Mouse (Mus musculus): Measurements from ENCODE around the gene Vamp3. TPM values are rescaled to one million over a fixed set of nuclear protein-coding genes. Genes with fewer than 3 reads are reported as not detected.

The Vamp3 gene
- polyA plus RNA-seq, 1 experiment from 2014 or later: 25.1 TPM

DNA sequence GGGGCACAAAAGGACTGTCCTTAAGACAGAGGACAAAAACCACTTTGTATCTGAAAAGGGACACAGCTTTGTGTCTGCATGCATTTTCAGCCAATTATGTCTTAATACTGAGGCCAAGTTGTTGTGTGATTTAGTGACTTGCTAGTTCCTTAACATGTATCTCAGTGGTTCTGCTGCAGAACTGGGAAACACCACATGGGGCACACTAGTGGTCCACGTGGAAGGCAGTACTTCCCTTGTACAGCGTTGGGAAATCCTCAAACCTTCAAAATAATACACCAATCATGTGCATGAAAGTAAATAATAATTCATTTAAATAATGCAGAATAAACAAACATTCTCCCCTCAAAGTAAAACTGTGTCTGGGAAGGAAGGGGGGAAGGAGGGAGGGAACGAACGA lies 11.0 kb upstream of the Vamp3 start:
- no peak overlapping the region for H3K27ac ChIP-seq (ENCODE audit: low read depth, low read length)
- ATAC-seq (no peak), DNase-seq (ENCODE audit: low spot score) (no peak)
- H3K27me3 ChIP-seq (replicated peaks; ENCODE audit: control insufficient read depth, insufficient read depth, low read length): no peaks in the 10 kb centered on the region
- no peak overlapping the region for H3K4me2 ChIP-seq (ENCODE audit: low read length)
- H3K9me3 ChIP-seq (replicated peaks; ENCODE audit: control insufficient read depth, low read length): no peaks in the 10 kb centered on the region
- H3K4me3 ChIP-seq (ENCODE audit: low read depth, low read length): no peak overlapping the region
- H3K4me1 ChIP-seq (ENCODE audit: control insufficient read depth, insufficient read depth, low read length): no peaks in the 10 kb centered on the region
- H3K9ac ChIP-seq (ENCODE audit: low read length): no peak overlapping the region
- 77% methylated on average over 4 of the region's 4 CpGs for WGBS
- peaks cover 93% of the 10 kb centered on the region for H3K36me3 ChIP-seq (ENCODE audit: control insufficient read depth, insufficient read depth, low read length)

DNA sequence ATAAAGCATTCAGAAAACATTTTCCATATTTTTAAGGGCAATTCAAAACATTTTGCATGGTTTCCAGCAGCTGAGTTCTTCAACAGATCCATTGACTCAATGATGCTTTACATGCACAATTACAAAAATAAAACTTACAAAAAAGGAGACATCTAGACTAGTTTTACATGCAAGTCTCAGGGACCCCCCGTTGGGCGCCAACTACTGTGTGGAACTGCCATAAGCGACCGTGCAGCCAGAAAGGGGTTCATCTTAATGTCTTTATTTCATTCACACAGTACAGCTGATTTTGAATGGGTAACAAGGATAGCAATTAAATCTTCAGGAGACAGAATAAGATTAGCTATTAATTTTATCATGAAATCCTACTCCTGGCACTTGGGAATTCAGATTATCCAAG lies 1.8 kb upstream of the Vamp3 start:
- Histone ChIP-seq H3K4me3 (ENCODE audit: low read depth, low read length) (no peak overlapping the region), H3K9me3 (replicated peaks; ENCODE audit: control insufficient read depth, low read length) (no peaks in the 10 kb centered on the region), H3K36me3 (ENCODE audit: control insufficient read depth, insufficient read depth, low read length) (peaks cover 36% of the 10 kb centered on the region), H3K27me3 (replicated peaks; ENCODE audit: control insufficient read depth, insufficient read depth, low read length) (no peaks in the 10 kb centered on the region), H3K27ac (ENCODE audit: low read depth, low read length) (no peak overlapping the region), H3K4me1 (ENCODE audit: control insufficient read depth, insufficient read depth, low read length) (peaks cover 7% of the 10 kb centered on the region; the same call in 1 of the 2 replicates), H3K9ac (ENCODE audit: low read length) (no peak overlapping the region), H3K4me2 (ENCODE audit: low read length) (no peak overlapping the region)
- ATAC-seq (no peak), DNase-seq (ENCODE audit: low spot score) (no peak)
- 92% methylated on average over 4 of the region's 4 CpGs for WGBS

DNA sequence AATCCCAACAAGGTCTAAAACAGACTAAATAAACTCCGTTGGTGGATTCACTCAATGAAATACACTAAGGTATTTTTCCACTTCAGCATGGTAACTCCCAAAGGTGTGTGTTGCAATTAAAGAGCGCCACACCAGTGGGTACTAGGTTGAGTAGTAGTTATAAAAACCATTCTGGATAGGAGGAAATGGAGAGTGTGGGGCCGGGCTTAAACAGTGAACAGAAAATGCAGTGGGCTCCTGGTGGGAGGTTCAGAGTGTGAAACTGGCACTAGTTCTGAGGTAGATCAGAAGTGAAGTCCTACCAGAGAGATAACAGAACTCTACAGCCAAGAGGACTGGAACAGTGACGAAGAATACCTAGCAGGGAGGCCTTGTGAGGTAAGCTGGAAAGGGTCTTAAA lies 871 bp upstream of the Vamp3 start:
- H3K9me3 ChIP-seq (replicated peaks; ENCODE audit: control insufficient read depth, low read length): no peaks in the 10 kb centered on the region
- WGBS: 83% methylated on average over 4 of the region's 4 CpGs
- H3K9ac ChIP-seq (ENCODE audit: low read length): peak overlapping the region; percentile 42; the same call in 1 of the 2 replicates
- peaks cover 33% of the 10 kb centered on the region for H3K36me3 ChIP-seq (ENCODE audit: control insufficient read depth, insufficient read depth, low read length)
- no peak overlapping the region for H3K4me3 ChIP-seq (ENCODE audit: low read depth, low read length)
- ATAC-seq: no peak
- H3K4me1 ChIP-seq (ENCODE audit: control insufficient read depth, insufficient read depth, low read length): peaks cover 7% of the 10 kb centered on the region; the same call in 1 of the 2 replicates
- DNase-seq (ENCODE audit: low spot score): no peak
- H3K27me3 ChIP-seq (replicated peaks; ENCODE audit: control insufficient read depth, insufficient read depth, low read length): no peaks in the 10 kb centered on the region
- peak overlapping the region; percentile 47 for H3K4me2 ChIP-seq (ENCODE audit: low read length)
- no peak overlapping the region for H3K27ac ChIP-seq (ENCODE audit: low read depth, low read length)

DNA sequence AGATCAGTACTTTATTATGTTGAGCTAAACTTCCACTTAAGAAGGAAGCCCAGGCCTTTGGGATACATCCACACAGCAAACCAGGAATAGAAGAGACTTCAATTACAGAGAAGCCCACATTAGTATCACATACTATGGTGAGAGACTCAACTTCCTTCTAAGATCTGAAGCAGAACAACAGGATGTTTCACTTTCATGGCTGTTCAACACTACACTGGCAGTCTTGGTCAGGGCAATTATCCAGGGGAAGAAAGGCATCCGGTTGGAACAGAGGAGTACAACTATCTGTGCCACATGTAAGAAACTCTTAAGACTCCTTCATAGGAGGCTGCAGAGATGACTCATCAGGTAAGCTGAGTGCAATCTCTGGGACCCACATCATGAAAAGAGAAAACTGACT lies 6.6 kb downstream of the Vamp3 start:
- Histone ChIP-seq H3K27me3 (replicated peaks; ENCODE audit: control insufficient read depth, insufficient read depth, low read length) (no peaks in the 10 kb centered on the region), H3K36me3 (ENCODE audit: control insufficient read depth, insufficient read depth, low read length) (peaks cover 71% of the 10 kb centered on the region), H3K27ac (ENCODE audit: low read depth, low read length) (no peak overlapping the region), H3K9me3 (replicated peaks; ENCODE audit: control insufficient read depth, low read length) (no peaks in the 10 kb centered on the region), H3K9ac (ENCODE audit: low read length) (no peak overlapping the region), H3K4me2 (ENCODE audit: low read length) (no peak overlapping the region), H3K4me3 (ENCODE audit: low read depth, low read length) (no peak overlapping the region), H3K4me1 (ENCODE audit: control insufficient read depth, insufficient read depth, low read length) (0 out of 2 replicates have a peak, but pooled peaks cover 2% of the 10 kb centered on the region)
- 90% methylated on average over 1 of the region's 1 CpGs for WGBS
- DNase-seq (ENCODE audit: low spot score): no peak
- ATAC-seq: no peak

DNA sequence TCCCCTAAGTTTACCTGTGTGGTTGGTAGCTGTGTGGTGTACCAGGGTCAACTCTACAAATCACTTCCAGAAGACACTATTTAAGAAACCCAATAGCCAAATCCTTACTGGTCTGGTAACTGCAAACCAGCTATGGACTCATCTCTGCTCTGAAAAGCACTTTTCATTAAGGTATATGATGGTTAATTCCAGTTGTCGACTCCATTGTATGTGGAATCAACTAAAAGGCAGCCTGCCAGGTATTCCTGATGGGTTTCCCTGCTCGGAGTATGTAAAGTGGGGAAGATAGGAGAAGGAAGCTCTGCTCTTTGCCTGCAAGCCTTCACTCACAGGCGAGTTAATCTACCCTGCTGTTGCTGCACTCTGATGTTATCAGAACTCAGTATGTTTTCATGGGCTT lies 11.2 kb downstream of the Vamp3 start:
- peaks cover 6% of the 10 kb centered on the region; the same call in 1 of the 2 replicates for H3K4me1 ChIP-seq (ENCODE audit: control insufficient read depth, insufficient read depth, low read length)
- ATAC-seq (no peak), DNase-seq (ENCODE audit: low spot score) (no peak)
- H3K9me3 ChIP-seq (replicated peaks; ENCODE audit: control insufficient read depth, low read length): no peaks in the 10 kb centered on the region
- no peak overlapping the region for H3K9ac ChIP-seq (ENCODE audit: low read length)
- H3K36me3 ChIP-seq (ENCODE audit: control insufficient read depth, insufficient read depth, low read length): peaks cover 43% of the 10 kb centered on the region
- WGBS: 88% methylated on average over 3 of the region's 3 CpGs
- 0 out of 2 replicates have a peak, but pooled peaks cover 2% of the 10 kb centered on the region for H3K27me3 ChIP-seq (replicated peaks; ENCODE audit: control insufficient read depth, insufficient read depth, low read length)
- no peak overlapping the region for H3K4me2 ChIP-seq (ENCODE audit: low read length)
- no peak overlapping the region for H3K4me3 ChIP-seq (ENCODE audit: low read depth, low read length)
- H3K27ac ChIP-seq (ENCODE audit: low read depth, low read length): no peak overlapping the region

DNA sequence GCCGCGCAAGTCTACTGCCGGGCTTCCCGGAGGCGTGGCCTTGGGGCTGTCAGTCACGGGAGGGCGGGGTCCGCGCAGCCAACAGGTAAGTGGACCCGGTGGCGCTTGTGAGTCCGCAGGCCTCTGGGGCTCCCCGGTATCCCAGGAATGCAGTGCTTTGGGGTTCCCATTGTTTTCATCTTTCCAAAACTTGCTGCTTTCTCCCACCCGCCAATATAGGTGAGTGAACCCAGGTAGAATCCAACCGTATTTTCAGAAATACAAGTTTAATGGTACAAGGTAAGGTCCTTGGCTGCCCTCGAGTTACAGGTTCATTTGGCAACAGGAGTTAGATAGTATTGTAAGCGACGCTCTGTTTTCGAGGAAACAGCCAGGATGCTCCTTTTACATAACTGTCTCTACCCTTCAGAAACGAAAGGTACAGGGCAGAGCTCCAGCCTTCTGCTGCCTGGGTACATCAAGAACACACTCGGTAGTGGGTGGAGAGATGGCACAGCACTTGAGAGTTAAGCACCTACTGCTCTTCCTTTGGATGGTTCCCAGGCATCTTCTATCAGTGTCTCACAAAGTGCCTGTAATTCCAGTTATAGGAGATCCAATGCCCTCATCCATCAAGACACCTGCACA lies 12.7 kb downstream of the Vamp3 start:
- ATAC-seq: no peak; the same call in 1 of the 2 replicates
- Histone ChIP-seq H3K27me3 (replicated peaks; ENCODE audit: control insufficient read depth, insufficient read depth, low read length) (0 out of 2 replicates have a peak, but pooled peaks cover 2% of the 10 kb centered on the region), H3K27ac (ENCODE audit: low read depth, low read length) (no peak overlapping the region), H3K36me3 (ENCODE audit: control insufficient read depth, insufficient read depth, low read length) (peaks cover 31% of the 10 kb centered on the region), H3K4me3 (ENCODE audit: low read depth, low read length) (peak overlapping the region; percentile 53), H3K9me3 (replicated peaks; ENCODE audit: control insufficient read depth, low read length) (no peaks in the 10 kb centered on the region), H3K4me2 (ENCODE audit: low read length) (peak overlapping the region; percentile 98), H3K9ac (ENCODE audit: low read length) (peak overlapping the region; percentile 61; the same call in 1 of the 2 replicates), H3K4me1 (ENCODE audit: control insufficient read depth, insufficient read depth, low read length) (peaks cover 6% of the 10 kb centered on the region; the same call in 1 of the 2 replicates)
- no peak for DNase-seq (ENCODE audit: low spot score)
- 5% methylated on average over 21 of the region's 21 CpGs for WGBS

DNA sequence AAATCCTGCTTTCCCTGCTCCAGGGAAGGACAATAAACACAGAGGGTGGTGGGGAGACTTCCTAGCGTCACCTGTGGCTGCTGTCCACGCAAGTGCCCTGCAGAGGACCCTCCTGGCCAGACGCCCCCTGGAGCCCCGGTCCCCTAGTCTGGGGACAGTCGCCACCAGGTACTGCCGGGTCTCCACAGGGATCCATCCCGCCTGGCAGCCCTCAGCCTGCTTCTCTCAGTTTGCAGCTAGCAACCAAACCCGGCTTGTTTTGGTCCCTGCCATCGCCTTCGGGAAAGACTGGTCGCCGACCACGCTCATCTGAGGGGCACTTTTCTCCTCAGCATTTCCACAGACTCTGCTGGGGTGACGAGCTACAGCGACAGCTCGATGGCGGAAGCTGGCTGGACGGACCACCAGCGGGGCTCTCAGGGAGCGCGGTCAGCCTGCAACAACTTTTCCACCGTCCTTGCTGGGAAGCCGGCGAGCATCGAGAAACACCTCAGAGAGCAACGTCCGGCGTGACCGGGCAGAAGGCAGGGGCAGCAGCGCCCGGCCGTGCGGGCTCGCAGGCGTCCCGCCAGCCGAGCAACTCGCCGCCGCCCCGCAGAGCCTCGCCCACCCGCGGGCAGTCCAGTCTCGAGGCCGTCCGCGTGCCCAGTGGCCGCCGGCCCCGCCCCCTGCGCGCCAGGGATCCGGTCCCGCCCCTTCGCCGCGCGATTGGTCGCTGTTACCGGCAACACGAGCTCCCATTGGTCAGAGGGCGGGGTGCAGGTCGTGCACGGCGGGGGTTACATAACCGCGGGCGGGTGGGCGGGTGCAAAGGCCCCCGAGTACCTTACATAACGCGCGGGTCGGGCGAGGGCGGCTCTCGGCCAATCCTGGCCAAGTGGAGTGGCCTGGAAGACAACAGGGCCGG lies 13.5 kb downstream of the Vamp3 start, which contains the start of gene Per3:
Per3 (minus strand) TSS at position 629 of the 907 bp plus-strand sequence.
- Histone ChIP-seq H3K4me3 (ENCODE audit: low read depth, low read length) (peak within 1 kb of the TSS; percentile 53), H3K4me2 (ENCODE audit: low read length) (peak within 1 kb of the TSS; percentile 98), H3K9me3 (replicated peaks; ENCODE audit: control insufficient read depth, low read length) (no peaks in the 10 kb centered on the region), H3K4me1 (ENCODE audit: control insufficient read depth, insufficient read depth, low read length) (peaks cover 6% of the 10 kb centered on the region; the same call in 1 of the 2 replicates), H3K27me3 (replicated peaks; ENCODE audit: control insufficient read depth, insufficient read depth, low read length) (0 out of 2 replicates have a peak, but pooled peaks cover 2% of the 10 kb centered on the region), H3K9ac (ENCODE audit: low read length) (peak within 1 kb of the TSS; percentile 61), H3K36me3 (ENCODE audit: control insufficient read depth, insufficient read depth, low read length) (peaks cover 24% of the 10 kb centered on the region), H3K27ac (ENCODE audit: low read depth, low read length) (peak within 1 kb of the TSS; percentile 33; the same call in 1 of the 2 replicates)
- under 1% methylated on average over 53 of the region's 79 CpGs for WGBS
- ATAC-seq (peak; percentile 98), DNase-seq (ENCODE audit: low spot score) (peak; percentile 93)

DNA sequence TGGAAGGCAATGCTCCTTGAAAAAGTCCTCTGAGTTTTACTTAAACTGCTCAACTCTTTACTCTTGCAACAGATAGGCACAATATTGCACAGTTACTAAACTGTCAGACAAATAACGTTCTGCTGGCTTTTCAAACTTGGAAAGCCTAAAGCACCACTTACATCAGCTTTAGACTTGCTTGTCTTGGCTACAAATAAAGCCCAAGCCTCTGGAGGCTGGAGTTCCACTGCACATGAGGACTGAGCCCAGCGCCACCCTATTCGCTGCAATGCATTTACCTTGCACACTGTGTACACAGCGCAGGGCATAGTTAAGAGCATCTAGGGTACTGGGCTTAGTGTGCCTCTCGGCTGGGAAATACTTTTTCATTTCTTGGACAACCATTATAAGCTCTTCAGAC lies 14.5 kb downstream of the Vamp3 start:
- ATAC-seq: no peak
- Histone ChIP-seq H3K27me3 (replicated peaks; ENCODE audit: control insufficient read depth, insufficient read depth, low read length) (0 out of 2 replicates have a peak, but pooled peaks cover 2% of the 10 kb centered on the region), H3K9ac (ENCODE audit: low read length) (no peak overlapping the region), H3K4me2 (ENCODE audit: low read length) (peak overlapping the region; percentile 98), H3K36me3 (ENCODE audit: control insufficient read depth, insufficient read depth, low read length) (peaks cover 14% of the 10 kb centered on the region), H3K27ac (ENCODE audit: low read depth, low read length) (no peak overlapping the region), H3K4me3 (ENCODE audit: low read depth, low read length) (no peak overlapping the region), H3K4me1 (ENCODE audit: control insufficient read depth, insufficient read depth, low read length) (peaks cover 6% of the 10 kb centered on the region; the same call in 1 of the 2 replicates), H3K9me3 (replicated peaks; ENCODE audit: control insufficient read depth, low read length) (no peaks in the 10 kb centered on the region)
- WGBS: 36% methylated on average over 5 of the region's 5 CpGs
- DNase-seq (ENCODE audit: low spot score): no peak
